Mouse (Mus musculus): ENCODE data around the gene Plxna2. TPM values are rescaled to one million over a fixed set of nuclear protein-coding genes. Genes with fewer than 3 reads are reported as not detected.

Plxna2 gene
- polyA plus RNA-seq (2014; fragmentation: Illumina TruSeq; extraction: RNeasy Lipid Tissue Mini Kit (QIAGEN cat#74804); ENCODE audit: low read depth, low replicate concordance), result 6.0 TPM

GRCm38 (mm10) chr1:194617918-194618317 lies at the start of gene Plxna2:
Gene Plxna2, plus strand, starts transcription at chr1:194618218.

Measured in kidney, adult 10 weeks (tissue).